ENCODE assay signal across 8 mouse cellular contexts in genomic region chr6:51177701-51178060, GRCm38 (mm10).
DNase-seq lines count a peak whose midpoint lies in the region; ATAC-seq and TF ChIP-seq lines count a peak whose summit lies in the region.

No protein-coding gene starts in this region.

- peak overlapping the region; percentile 32; the same call in 1 of the 2 replicates for H3K4me3 ChIP-seq in midbrain, embryonic 10.5 days
- no peak overlapping the region for H3K4me3 ChIP-seq in midbrain, embryonic 16.5 days (ENCODE audit: low read depth, low read length)
- peak overlapping the region; percentile 40 for H3K4me3 ChIP-seq in intestine, postnatal 0 days (ENCODE audit: low read depth, low read length)
- H3K4me3 ChIP-seq in stomach, embryonic 14.5 days (ENCODE audit: low read depth, low read length): peak overlapping the region; percentile 19

- 2% methylated on average over 14 of the region's 14 CpGs for WGBS in midbrain, embryonic 10.5 days
- under 1% methylated on average over 14 of the region's 14 CpGs for WGBS in midbrain, embryonic 16.5 days
- WGBS in intestine, postnatal 0 days: 3% methylated on average over 14 of the region's 14 CpGs
- under 1% methylated on average over 14 of the region's 14 CpGs for WGBS in stomach, embryonic 14.5 days

- no peak overlapping the region for H3K27ac ChIP-seq in midbrain, embryonic 10.5 days (replicated peaks)
- H3K27ac ChIP-seq in midbrain, embryonic 16.5 days (ENCODE audit: low read length): no peak overlapping the region
- no peak overlapping the region for H3K27ac ChIP-seq in intestine, postnatal 0 days (ENCODE audit: low read depth, low read length)
- H3K27ac ChIP-seq in stomach, embryonic 14.5 days (ENCODE audit: low read length): no peak overlapping the region

- ATAC-seq in midbrain, embryonic 16.5 days: no peak
- no peak for ATAC-seq in intestine, postnatal 0 days
- ATAC-seq in stomach, embryonic 14.5 days (ENCODE audit: insufficient number of reproducible peaks, insufficient read depth, low FRiP score, low read depth): no peak
- no peak for ATAC-seq in megakaryocyte-erythroid progenitor cell, adult 5-6 weeks (replicated peaks; ENCODE audit: low FRiP score, low TSS enrichment, poor library complexity, severe bottlenecking)

- H3K9ac ChIP-seq in midbrain, embryonic 16.5 days (ENCODE audit: low read depth, low read length): no peak overlapping the region
- H3K9ac ChIP-seq in intestine, postnatal 0 days (ENCODE audit: low read depth, low read length): no peak overlapping the region
- no peak overlapping the region for H3K9ac ChIP-seq in stomach, embryonic 14.5 days (replicated peaks; ENCODE audit: low read depth, low read length)

- no peaks in the 10 kb centered on the region for H3K9me3 ChIP-seq in midbrain, embryonic 10.5 days (replicated peaks)
- no peaks in the 10 kb centered on the region for H3K9me3 ChIP-seq in midbrain, embryonic 16.5 days (replicated peaks; ENCODE audit: control insufficient read depth, low read length, poor library complexity, severe bottlenecking)
- no peaks in the 10 kb centered on the region for H3K9me3 ChIP-seq in intestine, postnatal 0 days (ENCODE audit: control insufficient read depth)
- H3K9me3 ChIP-seq in stomach, embryonic 14.5 days (ENCODE audit: control insufficient read depth, low read depth, low read length): no peaks in the 10 kb centered on the region

- peaks cover 91% of the 10 kb centered on the region for H3K27me3 ChIP-seq in midbrain, embryonic 10.5 days (ENCODE audit: low read depth, poor library complexity, severe bottlenecking)
- H3K27me3 ChIP-seq in midbrain, embryonic 16.5 days (ENCODE audit: control insufficient read depth, insufficient read depth, low read depth, low read length): peaks cover 53% of the 10 kb centered on the region
- H3K27me3 ChIP-seq in intestine, postnatal 0 days (replicated peaks; ENCODE audit: control insufficient read depth, insufficient read depth, low read length): peaks cover 92% of the 10 kb centered on the region
- peaks cover 8% of the 10 kb centered on the region; the same call in 1 of the 2 replicates for H3K27me3 ChIP-seq in stomach, embryonic 14.5 days (ENCODE audit: control insufficient read depth, insufficient read depth, low read length)

- DNase-seq in embryo, embryonic 10 days (ENCODE audit: low spot score): peak; percentile 55
- no peak for DNase-seq in embryo, embryonic 9.5 days (ENCODE audit: extremely low spot score)
- no peak for DNase-seq in midbrain, embryonic 10.5 days (ENCODE audit: low spot score)
- DNase-seq in right cerebral cortex, postnatal 36 days (ENCODE audit: low spot score in 2 of 2): no peak

- TF ChIP-seq CTCF in intestine, postnatal 0 days (IDR thresholded peaks at IDR 0.05; ENCODE audit: low read depth): peak; percentile 17; the same call in 1 of the 2 replicates

- peaks cover 23% of the 10 kb centered on the region for H3K4me1 ChIP-seq in midbrain, embryonic 10.5 days
- no peaks in the 10 kb centered on the region for H3K4me1 ChIP-seq in midbrain, embryonic 16.5 days (ENCODE audit: control insufficient read depth, insufficient read depth, low read length)
- no peaks in the 10 kb centered on the region for H3K4me1 ChIP-seq in intestine, postnatal 0 days (replicated peaks; ENCODE audit: control insufficient read depth, insufficient read depth, low read length)
- H3K4me1 ChIP-seq in stomach, embryonic 14.5 days (ENCODE audit: control insufficient read depth, insufficient read depth, low read length): peaks cover 11% of the 10 kb centered on the region; the same call in 1 of the 2 replicates

- H3K4me2 ChIP-seq in midbrain, embryonic 16.5 days (ENCODE audit: low read length): no peak overlapping the region
- peak overlapping the region; percentile 63 for H3K4me2 ChIP-seq in intestine, postnatal 0 days (replicated peaks; ENCODE audit: low read depth)
- peak overlapping the region; percentile 38 for H3K4me2 ChIP-seq in stomach, embryonic 14.5 days (replicated peaks; ENCODE audit: low read depth, low read length)

- no peaks in the 10 kb centered on the region for H3K36me3 ChIP-seq in midbrain, embryonic 10.5 days
- no peaks in the 10 kb centered on the region for H3K36me3 ChIP-seq in midbrain, embryonic 16.5 days (ENCODE audit: control insufficient read depth, insufficient read depth, low read length)
- H3K36me3 ChIP-seq in intestine, postnatal 0 days (ENCODE audit: control insufficient read depth, insufficient read depth): no peaks in the 10 kb centered on the region
- H3K36me3 ChIP-seq in stomach, embryonic 14.5 days (ENCODE audit: control insufficient read depth, insufficient read depth, low read length): no peaks in the 10 kb centered on the region
